Mouse (Mus musculus) cerebellum, adult 8-10 months (tissue): ENCODE data around the gene Tmem156.

Source experiments
- DNase-seq: peaks from one replicate; pipeline ENCODE4 v3.0.0; 2022

Gene Tmem156

GRCm38 (mm10) chr5:65046442-65047284 lies 45.3 kb downstream of the Tmem156 start:
- DNase-seq, result no peak

- DNase-seq, result peak; percentile 69
Measured at GRCm38 (mm10) chr5:65045642-65046370, 46.1 kb downstream of the Tmem156 start.

- DNase-seq, result no peak
Measured at GRCm38 (mm10) chr5:65043407-65043895, 48.5 kb downstream of the Tmem156 start.

GRCm38 (mm10) chr5:65040463-65040862 lies 51.5 kb downstream of the Tmem156 start:
- no peak for DNase-seq

- no peak for DNase-seq
Measured at GRCm38 (mm10) chr5:65038811-65039571, 52.9 kb downstream of the Tmem156 start.

- DNase-seq, result no peak
Measured at GRCm38 (mm10) chr5:65038305-65038704, 53.6 kb downstream of the Tmem156 start.

GRCm38 (mm10) chr5:65036597-65036996 lies 55.3 kb downstream of the Tmem156 start:
- peak; percentile 30 for DNase-seq

GRCm38 (mm10) chr5:65028019-65028418 lies 63.9 kb downstream of the Tmem156 start:
- DNase-seq, result no peak

- no peak for DNase-seq
Measured at GRCm38 (mm10) chr5:65026776-65027175, 65.2 kb downstream of the Tmem156 start.

GRCm38 (mm10) chr5:65025916-65026315 lies 66.0 kb downstream of the Tmem156 start:
- DNase-seq, result no peak

- no peak for DNase-seq
Measured at GRCm38 (mm10) chr5:65024641-65025040, 67.3 kb downstream of the Tmem156 start.

- DNase-seq, result no peak
Measured at GRCm38 (mm10) chr5:65022006-65022405, 69.9 kb downstream of the Tmem156 start.

GRCm38 (mm10) chr5:65019823-65020222 lies 72.1 kb downstream of the Tmem156 start:
- peak; percentile 84 for DNase-seq

- no peak for DNase-seq
Measured at GRCm38 (mm10) chr5:65019109-65019508, 72.8 kb downstream of the Tmem156 start.

- no peak for DNase-seq
Measured at GRCm38 (mm10) chr5:65015508-65015907, 76.4 kb downstream of the Tmem156 start.

- DNase-seq, result no peak
Measured at GRCm38 (mm10) chr5:65011901-65012573, 79.9 kb downstream of the Tmem156 start.

GRCm38 (mm10) chr5:65006011-65006491 lies 85.9 kb downstream of the Tmem156 start:
- no peak for DNase-seq

- DNase-seq, result no peak
Measured at GRCm38 (mm10) chr5:65005251-65005650, 86.7 kb downstream of the Tmem156 start.
